Mouse (Mus musculus) G1E (cell line): Measurements from ENCODE around the gene Enpp3. TPM values are rescaled to one million over a fixed set of nuclear protein-coding genes. Genes with fewer than 3 reads are reported as not detected.

Experiments used
- ATAC-seq: 2 replicates; pipeline ENCODE4 v1.8.0; 2016; ENCODE audit warnings: mild to moderate bottlenecking; ENCODE audit not compliant: insufficient number of reproducible peaks, poor library complexity, low FRiP score, severe bottlenecking; ENCODE audit errors: extremely low read depth
- DNase-seq: peaks from one replicate; pipeline ENCODE4 v3.0.0; 2012; ENCODE audit warnings: low spot score
- H3K27me3 ChIP-seq: 2 replicates; pipeline ENCODE4 v1.6.1; 2012; ENCODE audit warnings: mild to moderate bottlenecking, low read length, inconsistent platforms; ENCODE audit not compliant: insufficient read depth
- H3K36me3 ChIP-seq: replicated peaks from 2 replicates; pipeline ENCODE3; 2012; ENCODE audit warnings: mild to moderate bottlenecking, inconsistent platforms
- H3K4me1 ChIP-seq: 2 replicates; pipeline ENCODE4 v1.6.1; 2012; ENCODE audit warnings: low read depth, low read length, inconsistent platforms, mixed read lengths; ENCODE audit not compliant: insufficient read depth
- H3K4me3 ChIP-seq: 2 replicates; pipeline ENCODE4 v1.5.1; 2012; ENCODE audit warnings: low read depth, mild to moderate bottlenecking, inconsistent platforms, low read length, moderate library complexity, mixed read lengths
- H3K9me3 ChIP-seq: replicated peaks from 2 replicates; pipeline ENCODE4 v1.6.1; 2012; ENCODE audit warnings: inconsistent platforms
- CTCF ChIP-seq: IDR thresholded peaks from 2 replicates; pipeline ENCODE4 v1.5.1; 2012; ENCODE audit warnings: low read depth, low read length, inconsistent platforms, mixed read lengths
- GATA1 ChIP-seq: IDR thresholded peaks from 2 replicates; pipeline ENCODE4 v1.6.1; 2012; ENCODE audit warnings: borderline replicate concordance, low read length, inconsistent platforms, mixed read lengths
- GATA2 ChIP-seq: IDR thresholded peaks from 2 replicates; pipeline ENCODE4 v1.6.1; 2012; ENCODE audit warnings: low read depth, low read length, inconsistent platforms, borderline replicate concordance
- POLR2AphosphoS5 ChIP-seq: IDR thresholded peaks from 2 replicates; pipeline ENCODE4 v1.6.1; 2012; ENCODE audit warnings: low read depth, low read length, inconsistent platforms; ENCODE audit not compliant: insufficient replicate concordance
- TAL1 ChIP-seq: conservative IDR thresholded peaks from 2 replicates; pipeline ENCODE4 v1.6.1; 2012; ENCODE audit warnings: low read depth, low read length, inconsistent platforms, mixed read lengths
- polyA plus RNA-seq: library from polyadenylated mRNA; stranded (reverse); fragments of >175 nt; gene quantifications from 2 replicates; pipeline ENCODE4 v1.2.3, GENCODE M21; 2012
- total RNA-seq, 2 experiments: library from RNA; stranded (forward) in 1 of 2; stranded (reverse) in 1 of 2; fragments of 200-1000 nt in 1 of 2; fragments of >200 nt in 1 of 2; fragmentation: Nextera tagmentation in 1 of 2; gene quantifications; 2 replicates each; pipeline ENCODE4 v1.2.3; 2014 to 2017

The Enpp3 gene
- total and polyA plus RNA-seq, 3 experiments = 0.27 TPM; not detected in 2

GRCm38 (mm10) chr10:24841998-24842397, 625 bp downstream of the Enpp3 start:
- Histone ChIP-seq H3K4me1 (no peaks in the 10 kb centered on the region; the same call in 1 of the 2 replicates), H3K4me3 (no peak overlapping the region), H3K9me3 (peaks cover 24% of the 10 kb centered on the region), H3K27me3 (no peaks in the 10 kb centered on the region), H3K36me3 (no peaks in the 10 kb centered on the region)
- ATAC-seq (no peak), DNase-seq (no peak)
- no peak for TF ChIP-seq TAL1
- no peak for TF ChIP-seq GATA2
- TF ChIP-seq POLR2AphosphoS5 = no peak
- no peak for TF ChIP-seq GATA1
- no peak for TF ChIP-seq CTCF

- H3K27me3 ChIP-seq = no peaks in the 10 kb centered on the region
- H3K4me3 ChIP-seq = no peak overlapping the region
- DNase-seq (no peak), ATAC-seq (no peak)
- no peaks in the 10 kb centered on the region; the same call in 1 of the 2 replicates for H3K4me1 ChIP-seq
- peaks cover 33% of the 10 kb centered on the region for H3K9me3 ChIP-seq
- H3K36me3 ChIP-seq = no peaks in the 10 kb centered on the region
- no peak for TF ChIP-seq CTCF
- TF ChIP-seq GATA1 = no peak
- no peak for TF ChIP-seq TAL1
- TF ChIP-seq GATA2 = no peak
- no peak for TF ChIP-seq POLR2AphosphoS5
Measured at GRCm38 (mm10) chr10:24840795-24841194, 1.8 kb downstream of the Enpp3 start.

- no peak for DNase-seq
- TF ChIP-seq CTCF = no peak
- no peak for TF ChIP-seq POLR2AphosphoS5
- no peak for TF ChIP-seq TAL1
- no peak for TF ChIP-seq GATA2
- no peak for TF ChIP-seq GATA1
- ATAC-seq = no peak
- Histone ChIP-seq H3K4me3 (no peak overlapping the region), H3K36me3 (no peaks in the 10 kb centered on the region), H3K27me3 (no peaks in the 10 kb centered on the region), H3K4me1 (no peaks in the 10 kb centered on the region; the same call in 1 of the 2 replicates), H3K9me3 (peaks cover 34% of the 10 kb centered on the region)
Measured at GRCm38 (mm10) chr10:24836366-24837038, 6.1 kb downstream of the Enpp3 start.

- Histone ChIP-seq H3K4me1 (no peaks in the 10 kb centered on the region; the same call in 1 of the 2 replicates), H3K4me3 (no peak overlapping the region), H3K9me3 (peaks cover 32% of the 10 kb centered on the region), H3K36me3 (no peaks in the 10 kb centered on the region), H3K27me3 (no peaks in the 10 kb centered on the region)
- DNase-seq = no peak
- TF ChIP-seq CTCF (no peak), GATA1 (no peak)
- no peak for ATAC-seq
Measured at GRCm38 (mm10) chr10:24835702-24836342, 6.8 kb downstream of the Enpp3 start.

- H3K4me3 ChIP-seq = no peak overlapping the region
- no peak for DNase-seq
Measured at GRCm38 (mm10) chr10:24834634-24835371, 7.8 kb downstream of the Enpp3 start.

GRCm38 (mm10) chr10:24832306-24832705, 10.3 kb downstream of the Enpp3 start:
- ATAC-seq = no peak
- no peaks in the 10 kb centered on the region for H3K36me3 ChIP-seq
- peaks cover 3% of the 10 kb centered on the region; the same call in 1 of the 2 replicates for H3K4me1 ChIP-seq
- no peak for TF ChIP-seq CTCF
- no peak for TF ChIP-seq GATA1
- no peak for TF ChIP-seq TAL1
- TF ChIP-seq POLR2AphosphoS5 = no peak
- no peak for TF ChIP-seq GATA2
- H3K9me3 ChIP-seq = peaks cover 13% of the 10 kb centered on the region
- no peak overlapping the region for H3K4me3 ChIP-seq
- H3K27me3 ChIP-seq = 0 out of 2 replicates have a peak, but pooled peaks cover 3% of the 10 kb centered on the region
- DNase-seq = no peak

More at GRCm38 (mm10) chr10:24834634-24835371, 7.8 kb downstream of the Enpp3 start:
- Histone ChIP-seq H3K36me3 (no peaks in the 10 kb centered on the region), H3K27me3 (no peaks in the 10 kb centered on the region), H3K9me3 (peaks cover 29% of the 10 kb centered on the region), H3K4me1 (no peaks in the 10 kb centered on the region)
- ATAC-seq = no peak
- TF ChIP-seq TAL1 (no peak), GATA1 (no peak), POLR2AphosphoS5 (no peak), GATA2 (no peak), CTCF (no peak)
